Mouse (Mus musculus) intestine, embryonic 16.5 days (tissue): ENCODE measurements around the gene Folr1. TPM values are rescaled to one million over a fixed set of nuclear protein-coding genes. Genes with fewer than 3 reads are reported as not detected.
A peak's percentile ranks its signal among the peaks of the same experiment; 100 is the strongest.

Source experiments
- ATAC-seq: fragments of 200-750 bp; cut with Nextera tagmentation; 2 replicates; pipeline ENCODE4 v1.8.0; 2017; ENCODE audit warnings: moderate TSS enrichment, moderate library complexity
- H3K27ac ChIP-seq: fragments of 300-500 bp; sonication (generic); 2 replicates; pipeline ENCODE4 v1.5.1; 2014; ENCODE audit warnings: mild to moderate bottlenecking, low read length
- H3K27me3 ChIP-seq: fragments of 300-500 bp; sonication (generic); replicated peaks from 2 replicates; pipeline ENCODE4 v1.6.1; 2014; ENCODE audit warnings: low read length, control low read depth, mixed read lengths; ENCODE audit not compliant: control insufficient read depth, insufficient read depth
- H3K36me3 ChIP-seq: fragments of 300-500 bp; sonication (generic); 2 replicates; pipeline ENCODE4 v1.6.1; 2014; ENCODE audit warnings: low read length, control low read depth; ENCODE audit not compliant: control insufficient read depth, insufficient read depth
- H3K4me1 ChIP-seq: fragments of 300-500 bp; sonication (generic); 2 replicates; pipeline ENCODE4 v1.6.1; 2014; ENCODE audit warnings: low read length, control low read depth, mixed read lengths; ENCODE audit not compliant: control insufficient read depth, insufficient read depth
- H3K4me2 ChIP-seq: fragments of 300-500 bp; sonication (generic); 2 replicates; pipeline ENCODE4 v1.6.1; 2014; ENCODE audit warnings: low read depth, low read length, control low read depth
- H3K4me3 ChIP-seq: fragments of 300-500 bp; sonication (generic); 2 replicates; pipeline ENCODE4 v1.5.1; 2014; ENCODE audit warnings: mild to moderate bottlenecking, low read length
- H3K9ac ChIP-seq: fragments of 300-500 bp; sonication (generic); 2 replicates; pipeline ENCODE4 v1.6.1; 2014; ENCODE audit warnings: low read depth, low read length
- H3K9me3 ChIP-seq: fragments of 300-500 bp; sonication (generic); 2 replicates; pipeline ENCODE4 v1.6.1; 2016; ENCODE audit warnings: low read length, control low read depth; ENCODE audit not compliant: control insufficient read depth
- WGBS: fragments of 180-500 bp; shearing (Covaris S2); extraction: QIAGEN DNeasy Blood & Tissue Kit; methylation state at CpG from one replicate; pipeline ENCODE4 v1.1.7; 2014; 5-methylcytosine and 5-hydroxymethylcytosine counted together
- polyA plus RNA-seq: library from polyadenylated mRNA; unstranded; fragments of >200 nt; fragmentation: Nextera tagmentation; extraction: Ambion mirVana; gene quantifications from 2 replicates; pipeline ENCODE4 v1.2.1, GENCODE M21; 2015

Gene Folr1
- polyA plus RNA-seq, 1 experiment from 2014 or later: 201 TPM

DNA sequence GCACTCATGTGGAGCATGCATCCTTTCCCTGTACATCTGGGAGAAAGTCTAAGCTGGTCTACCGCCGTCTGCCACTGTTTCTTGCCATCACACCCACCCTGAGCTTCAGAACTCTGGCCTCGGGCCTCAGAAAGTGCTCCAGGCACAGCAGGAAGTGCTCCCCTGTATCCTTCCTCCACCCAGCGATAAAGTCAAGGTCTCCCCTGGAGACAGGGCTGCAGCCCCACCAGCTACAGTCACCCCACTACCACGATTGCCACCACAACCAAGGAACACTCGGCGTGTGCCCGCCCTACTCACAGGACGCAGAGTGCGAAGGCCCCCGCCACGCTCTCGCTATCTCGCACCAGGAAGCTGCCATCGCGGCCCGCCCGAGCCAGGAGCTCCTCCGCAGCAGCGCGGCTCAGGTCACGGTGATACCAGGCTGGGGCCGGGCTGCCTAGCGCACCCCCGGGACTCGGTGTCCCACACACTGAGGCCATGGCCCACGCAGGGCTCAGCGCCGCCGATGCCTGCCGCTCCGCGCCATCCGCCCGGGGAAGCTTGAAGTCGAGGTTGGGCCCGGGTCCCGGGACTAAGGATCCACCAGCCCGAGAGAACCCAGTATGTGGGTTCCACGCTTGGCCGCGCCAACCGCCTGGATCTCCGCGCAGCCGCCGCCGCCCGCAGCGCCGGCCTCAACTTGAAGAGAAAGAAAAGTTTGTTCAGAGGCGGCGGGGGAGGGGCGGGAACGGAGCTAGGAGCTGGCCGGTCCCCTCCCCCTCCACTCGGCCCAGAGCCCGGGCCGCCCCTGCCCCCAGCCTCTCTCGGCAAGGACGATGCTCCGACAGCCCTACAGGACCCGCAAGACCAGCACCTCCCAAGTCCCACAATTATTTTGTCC, 34.1 kb downstream of the Folr1 start:
- H3K27me3 ChIP-seq: no peaks in the 10 kb centered on the region
- peaks cover 24% of the 10 kb centered on the region for H3K4me1 ChIP-seq
- ATAC-seq: peak; percentile 47
- H3K27ac ChIP-seq: peak overlapping the region; percentile 97
- H3K4me3 ChIP-seq: peak overlapping the region; percentile 66
- H3K4me2 ChIP-seq: peak overlapping the region; percentile 87
- WGBS: 1% methylated on average over 63 of the region's 63 CpGs
- H3K36me3 ChIP-seq: peaks cover 20% of the 10 kb centered on the region
- H3K9me3 ChIP-seq: no peaks in the 10 kb centered on the region
- peak overlapping the region; percentile 90 for H3K9ac ChIP-seq

DNA sequence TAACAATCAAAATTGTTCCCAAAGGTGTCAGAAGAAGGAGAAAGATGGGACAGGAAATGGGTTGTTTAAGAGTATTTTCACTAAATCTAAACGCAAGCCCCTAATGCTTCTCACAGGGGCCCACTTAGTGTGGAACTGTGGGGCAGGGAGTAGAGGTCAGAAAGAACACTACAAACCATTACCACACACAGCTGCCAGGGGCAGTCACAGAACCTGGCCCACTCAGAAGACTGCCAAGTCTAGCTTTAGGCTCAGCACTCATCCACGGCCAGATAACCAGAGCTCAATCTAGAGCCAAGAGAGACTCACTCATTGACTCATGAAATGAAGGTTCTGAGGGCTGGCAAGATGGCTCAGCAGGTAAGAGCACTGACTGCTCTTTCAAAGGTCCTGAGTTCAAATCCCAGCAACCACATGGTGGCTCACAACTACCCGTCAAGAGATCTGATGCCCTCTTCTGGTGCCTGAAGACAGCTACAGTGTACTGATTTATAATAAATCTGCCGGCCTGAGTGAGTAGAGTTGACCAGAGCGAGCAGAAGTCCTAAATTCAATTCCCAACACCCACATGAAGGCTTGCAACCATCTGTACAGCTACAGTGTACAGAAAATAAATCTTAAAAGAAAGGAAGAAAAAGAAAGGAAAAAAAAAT, 35.0 kb downstream of the Folr1 start:
- Histone ChIP-seq H3K4me3 (peak overlapping the region; percentile 66), H3K9me3 (no peaks in the 10 kb centered on the region), H3K4me2 (peak overlapping the region; percentile 87), H3K27me3 (no peaks in the 10 kb centered on the region), H3K4me1 (peaks cover 24% of the 10 kb centered on the region), H3K27ac (peak overlapping the region; percentile 97), H3K9ac (peak overlapping the region; percentile 90), H3K36me3 (peaks cover 29% of the 10 kb centered on the region)
- no peak for ATAC-seq
- 23% methylated on average over 5 of the region's 5 CpGs for WGBS

DNA sequence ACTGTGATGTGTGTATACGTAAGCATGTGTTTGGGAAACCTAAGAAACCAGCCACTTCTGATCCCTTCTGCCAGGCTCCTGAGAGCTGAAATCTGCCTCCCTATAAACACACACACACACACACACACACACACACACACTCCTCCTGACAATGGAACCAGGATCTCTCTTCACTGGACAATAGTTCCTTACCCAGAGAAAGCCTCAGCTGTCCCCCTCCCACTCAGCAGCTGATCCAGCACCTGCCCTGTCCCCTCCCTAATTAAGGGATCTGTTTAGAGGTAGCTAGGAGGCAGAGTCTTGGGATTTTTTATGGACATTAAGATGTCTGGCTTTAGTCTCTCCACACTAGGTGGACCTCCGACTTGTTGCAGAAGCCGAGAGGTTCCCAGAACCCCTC, 35.7 kb downstream of the Folr1 start:
- Histone ChIP-seq H3K4me2 (peak overlapping the region; percentile 87; the same call in 1 of the 2 replicates), H3K9ac (no peak overlapping the region), H3K27me3 (no peaks in the 10 kb centered on the region), H3K4me1 (peaks cover 24% of the 10 kb centered on the region), H3K36me3 (peaks cover 35% of the 10 kb centered on the region), H3K27ac (no peak overlapping the region), H3K9me3 (no peaks in the 10 kb centered on the region), H3K4me3 (0 out of 2 replicates have a peak overlapping the region, but pooled peaks have one; percentile 66)
- 48% methylated on average over 3 of the region's 3 CpGs for WGBS
- no peak for ATAC-seq

DNA sequence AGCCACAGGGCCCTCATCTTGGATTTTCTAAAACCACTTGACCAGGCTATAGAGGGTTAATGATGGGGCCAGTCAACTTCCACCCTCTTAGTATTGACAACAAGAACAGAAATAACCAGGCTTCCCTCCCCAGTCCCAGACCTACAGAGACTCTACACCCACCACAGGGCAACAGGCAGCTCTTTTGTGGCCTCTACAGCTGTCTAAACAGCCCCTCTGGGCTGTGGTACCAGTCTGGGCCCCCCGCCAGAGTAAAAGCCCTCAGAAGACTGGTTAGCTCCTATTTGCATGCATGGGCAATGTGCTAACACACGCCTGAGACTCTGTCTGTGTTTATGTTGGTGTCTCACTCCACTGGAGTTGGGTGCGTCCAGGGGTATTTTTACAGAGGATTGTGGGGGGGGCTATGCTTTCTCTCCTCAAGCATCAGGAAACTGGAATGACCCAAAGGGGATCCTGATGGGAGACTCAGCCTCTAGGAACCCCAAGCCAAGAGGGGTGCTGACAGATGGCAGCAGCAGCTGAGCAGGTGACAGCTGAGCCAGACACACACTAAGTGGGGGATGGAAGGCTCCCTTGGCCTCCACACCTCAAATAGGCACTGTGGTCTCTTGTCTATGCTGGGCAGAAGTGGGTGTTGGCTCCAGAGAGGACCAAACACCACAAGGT, 36.5 kb downstream of the Folr1 start:
- Histone ChIP-seq H3K9me3 (no peaks in the 10 kb centered on the region), H3K36me3 (peaks cover 40% of the 10 kb centered on the region), H3K4me2 (no peak overlapping the region), H3K9ac (no peak overlapping the region), H3K27me3 (no peaks in the 10 kb centered on the region), H3K27ac (no peak overlapping the region), H3K4me1 (peaks cover 24% of the 10 kb centered on the region), H3K4me3 (no peak overlapping the region)
- ATAC-seq: no peak
- 63% methylated on average over 3 of the region's 3 CpGs for WGBS

DNA sequence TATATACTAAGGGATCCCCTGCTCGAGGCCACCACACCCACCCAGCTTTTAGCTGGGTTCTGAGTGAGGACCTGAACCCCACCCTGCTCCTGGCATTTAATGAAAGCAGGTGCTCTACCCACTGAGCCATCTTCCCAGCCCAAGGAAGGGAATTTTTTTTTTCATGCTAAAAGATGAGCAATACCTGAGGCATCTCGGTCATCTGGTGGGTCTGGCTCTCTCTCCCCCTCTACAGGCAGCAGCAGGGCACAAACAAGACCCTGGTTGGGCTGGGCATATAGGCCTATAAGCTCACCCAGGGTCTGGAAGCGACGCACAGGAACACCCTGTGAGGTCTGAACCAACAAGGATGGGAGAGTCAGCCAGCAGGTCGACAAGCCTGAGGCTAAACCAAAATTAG, 37.2 kb downstream of the Folr1 start:
- Histone ChIP-seq H3K9me3 (no peaks in the 10 kb centered on the region), H3K36me3 (peaks cover 44% of the 10 kb centered on the region), H3K27me3 (no peaks in the 10 kb centered on the region), H3K4me1 (peaks cover 20% of the 10 kb centered on the region), H3K27ac (no peak overlapping the region), H3K9ac (no peak overlapping the region), H3K4me3 (no peak overlapping the region), H3K4me2 (no peak overlapping the region)
- no peak for ATAC-seq
- WGBS: 63% methylated on average over 5 of the region's 5 CpGs

DNA sequence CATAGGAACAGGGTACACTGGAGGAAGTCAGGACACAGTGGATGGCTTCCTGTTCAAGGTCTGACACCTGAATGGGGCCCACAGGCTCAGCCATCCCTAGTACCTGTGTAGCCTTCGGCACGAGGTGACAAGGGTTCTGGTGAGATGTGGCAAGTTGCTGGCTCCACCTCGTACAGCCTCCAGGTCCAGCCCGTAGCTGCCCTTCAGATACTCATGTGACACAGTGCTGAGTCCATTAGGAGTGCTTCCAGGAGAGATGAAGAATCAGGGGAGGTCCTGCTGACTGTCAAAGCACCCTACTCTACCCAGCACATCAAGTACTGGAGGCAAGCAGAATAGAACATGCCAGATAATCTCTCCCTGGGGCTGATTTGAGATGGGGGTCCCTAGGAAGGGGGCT, 38.2 kb downstream of the Folr1 start:
- Histone ChIP-seq H3K4me3 (no peak overlapping the region), H3K4me2 (no peak overlapping the region), H3K27me3 (no peaks in the 10 kb centered on the region), H3K27ac (no peak overlapping the region), H3K4me1 (peaks cover 20% of the 10 kb centered on the region), H3K9me3 (no peaks in the 10 kb centered on the region), H3K36me3 (peaks cover 50% of the 10 kb centered on the region), H3K9ac (no peak overlapping the region)
- 91% methylated on average over 4 of the region's 4 CpGs for WGBS
- no peak for ATAC-seq

DNA sequence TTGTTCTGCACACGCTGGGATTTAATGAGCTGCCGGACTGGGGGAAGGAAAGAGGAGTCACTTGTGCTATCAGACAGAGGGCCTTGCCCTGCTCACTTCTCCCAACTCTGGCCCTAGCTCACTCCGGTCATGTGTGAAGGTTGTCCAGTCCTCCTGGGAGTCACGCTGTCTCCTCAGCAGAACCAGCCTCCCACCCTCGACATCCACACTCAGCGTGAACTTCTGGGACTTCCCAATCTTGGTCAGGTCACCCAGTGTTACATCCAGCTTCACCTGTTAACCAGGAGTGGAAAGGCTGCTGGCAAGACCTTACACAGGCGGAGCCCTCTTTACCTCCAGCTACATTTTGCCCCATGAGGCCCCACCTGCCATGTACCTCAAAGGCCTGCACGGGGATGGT, 39.2 kb downstream of the Folr1 start:
- no peak overlapping the region for H3K27ac ChIP-seq
- no peak overlapping the region for H3K4me2 ChIP-seq
- peaks cover 20% of the 10 kb centered on the region for H3K4me1 ChIP-seq
- no peak for ATAC-seq
- H3K27me3 ChIP-seq: no peaks in the 10 kb centered on the region
- H3K9ac ChIP-seq: no peak overlapping the region
- peaks cover 55% of the 10 kb centered on the region for H3K36me3 ChIP-seq
- no peaks in the 10 kb centered on the region for H3K9me3 ChIP-seq
- WGBS: 97% methylated on average over 8 of the region's 8 CpGs
- no peak overlapping the region for H3K4me3 ChIP-seq

DNA sequence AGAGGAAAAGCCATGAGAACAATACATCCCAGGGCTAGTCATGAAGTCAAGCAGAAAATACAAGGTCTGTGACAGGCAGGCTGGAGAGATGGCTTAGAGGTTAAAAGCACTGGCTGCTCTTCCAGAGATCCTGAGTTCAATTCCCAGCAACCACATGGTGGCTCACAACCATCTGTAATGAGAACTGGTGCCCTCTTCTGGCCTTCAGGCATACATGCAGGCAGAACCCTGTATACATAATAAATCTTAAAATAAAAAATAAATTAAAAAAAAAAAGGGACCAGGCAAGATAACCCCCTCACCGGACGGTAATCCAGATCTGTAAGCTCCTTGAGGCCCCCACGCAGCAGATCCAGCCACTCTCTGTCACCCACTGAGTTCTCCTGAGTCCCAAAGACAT, 40.2 kb downstream of the Folr1 start:
- Histone ChIP-seq H3K9me3 (no peaks in the 10 kb centered on the region), H3K9ac (no peak overlapping the region), H3K4me2 (no peak overlapping the region), H3K4me1 (peaks cover 12% of the 10 kb centered on the region), H3K4me3 (no peak overlapping the region), H3K27me3 (no peaks in the 10 kb centered on the region), H3K36me3 (peaks cover 58% of the 10 kb centered on the region), H3K27ac (no peak overlapping the region)
- WGBS: 100% methylated on average over 3 of the region's 3 CpGs
- no peak for ATAC-seq
